Mouse (Mus musculus) spleen, adult 2 months (tissue): ENCODE measurements around the gene Azgp1. TPM values are rescaled to one million over a fixed set of nuclear protein-coding genes. Genes with fewer than 3 reads are reported as not detected.
"Not testable (repeated sequence)": the region's sequence is repeated elsewhere in the genome, so short reads cannot be mapped to it uniquely, and the experiment has no call there.

ENCODE experiments used
- DNase-seq, 2 experiments: peaks; one replicate each; pipeline versions ENCODE4 v3.0.0 to v3.0.0-alpha.2; 2012 to 2021; ENCODE audit warnings: low spot score in 2 of 2, low read depth in 1 of 2
- H3K27ac ChIP-seq: fragments of 200-500 bp; 2 replicates; pipeline ENCODE4 v1.5.1; 2012; ENCODE audit warnings: low read length, inconsistent platforms; ENCODE audit not compliant: insufficient read depth
- H3K27me3 ChIP-seq: fragments of 200-500 bp; 2 replicates; pipeline ENCODE4 v1.6.1; 2012; ENCODE audit warnings: mild to moderate bottlenecking, moderate library complexity, low read length, inconsistent platforms; ENCODE audit not compliant: control insufficient read depth, insufficient read depth
- H3K36me3 ChIP-seq: fragments of 200-500 bp; 2 replicates; pipeline ENCODE4 v1.6.1; 2012; ENCODE audit warnings: mild to moderate bottlenecking, low read length, inconsistent platforms; ENCODE audit not compliant: control insufficient read depth, insufficient read depth
- H3K4me1 ChIP-seq: fragments of 200-500 bp; 2 replicates; pipeline ENCODE4 v1.6.1; 2011; ENCODE audit warnings: inconsistent platforms; ENCODE audit not compliant: control insufficient read depth, insufficient read depth, insufficient read length
- H3K4me3 ChIP-seq: fragments of 200-500 bp; 2 replicates; pipeline ENCODE4 v1.5.1; 2011; ENCODE audit warnings: mild to moderate bottlenecking, inconsistent platforms; ENCODE audit not compliant: insufficient read depth, insufficient read length; ENCODE audit errors: extremely low read depth
- CTCF ChIP-seq: fragments of 200-500 bp; IDR thresholded peaks from 2 replicates; pipeline ENCODE4 v1.5.1; 2011; ENCODE audit warnings: mild to moderate bottlenecking, inconsistent platforms; ENCODE audit not compliant: insufficient read depth, insufficient read length, insufficient replicate concordance; ENCODE audit errors: extremely low read depth
- POLR2A ChIP-seq: fragments of 200-500 bp; IDR thresholded peaks from 2 replicates; pipeline ENCODE4 v1.6.1; 2011; ENCODE audit warnings: low read depth, low read length, inconsistent platforms
- WGBS: fragments of 180-500 bp; shearing (Covaris S2); methylation state at CpG from one replicate; pipeline ENCODE4 v1.1.7; 2018; 5-methylcytosine and 5-hydroxymethylcytosine counted together
- polyA plus RNA-seq: library from polyadenylated mRNA; depleted of rRNA; stranded (reverse); fragments of >200 nt; gene quantifications from 2 replicates; pipeline ENCODE4 v1.2.3, GENCODE M21; 2012; rRNA removed

Azgp1 gene
- polyA plus RNA-seq, 1 experiment = not detected

GRCm38 (mm10) chr5:137979081-137979480 lies 2.2 kb upstream of the Azgp1 start:
- Histone ChIP-seq H3K27ac (no peak overlapping the region), H3K27me3 (no peaks in the 10 kb centered on the region), H3K36me3 (no peaks in the 10 kb centered on the region), H3K4me3 (no peak overlapping the region), H3K4me1 (no peaks in the 10 kb centered on the region)
- TF ChIP-seq CTCF = no peak
- no peak for TF ChIP-seq POLR2A
- 66% methylated on average over 2 of the region's 2 CpGs for WGBS
- DNase-seq = no peak

GRCm38 (mm10) chr5:137986351-137986750 lies 5.0 kb downstream of the Azgp1 start:
- Histone ChIP-seq H3K36me3 (no peaks in the 10 kb centered on the region), H3K27me3 (no peaks in the 10 kb centered on the region), H3K4me1 (no peaks in the 10 kb centered on the region), H3K27ac (no peak overlapping the region), H3K4me3 (no peak overlapping the region)
- 96% methylated on average over 1 of the region's 1 CpGs for WGBS
- no peak for DNase-seq
- TF ChIP-seq CTCF = no peak
- no peak for TF ChIP-seq POLR2A

GRCm38 (mm10) chr5:138009437-138009836 lies 28.1 kb downstream of the Azgp1 start:
- no peak for DNase-seq
- H3K4me3 ChIP-seq = no peak overlapping the region
- 86% methylated on average over 5 of the region's 5 CpGs for WGBS
- no peaks in the 10 kb centered on the region for H3K4me1 ChIP-seq
- no peak overlapping the region for H3K27ac ChIP-seq
- TF ChIP-seq CTCF = no peak
- no peak for TF ChIP-seq POLR2A
- no peaks in the 10 kb centered on the region for H3K36me3 ChIP-seq
- H3K27me3 ChIP-seq = no peaks in the 10 kb centered on the region

- WGBS = 94% methylated on average over 5 of the region's 5 CpGs
- Histone ChIP-seq H3K36me3 (no peaks in the 10 kb centered on the region), H3K27me3 (no peaks in the 10 kb centered on the region), H3K27ac (no peak overlapping the region), H3K4me1 (no peaks in the 10 kb centered on the region), H3K4me3 (no peak overlapping the region)
- TF ChIP-seq POLR2A = no peak
- no peak for TF ChIP-seq CTCF
- DNase-seq = no peak
These were observed 31.1 kb downstream of the Azgp1 start for GRCm38 (mm10) chr5:138012382-138012781.

GRCm38 (mm10) chr5:138016530-138016929 lies 35.2 kb downstream of the Azgp1 start:
- H3K4me3 ChIP-seq = no peak overlapping the region
- no peak overlapping the region for H3K27ac ChIP-seq
- TF ChIP-seq CTCF (no peak), POLR2A (no peak)
- H3K27me3 ChIP-seq = no peaks in the 10 kb centered on the region
- 90% methylated on average over 2 of the region's 2 CpGs for WGBS
- H3K4me1 ChIP-seq = no peaks in the 10 kb centered on the region
- no peak for DNase-seq
- no peaks in the 10 kb centered on the region for H3K36me3 ChIP-seq

GRCm38 (mm10) chr5:138016997-138017396 lies 35.7 kb downstream of the Azgp1 start:
- no peak overlapping the region for H3K27ac ChIP-seq
- DNase-seq = no peak
- no peaks in the 10 kb centered on the region for H3K4me1 ChIP-seq
- TF ChIP-seq POLR2A = no peak
- no peak for TF ChIP-seq CTCF
- H3K27me3 ChIP-seq = no peaks in the 10 kb centered on the region
- no peak overlapping the region for H3K4me3 ChIP-seq
- H3K36me3 ChIP-seq = no peaks in the 10 kb centered on the region

DNA sequence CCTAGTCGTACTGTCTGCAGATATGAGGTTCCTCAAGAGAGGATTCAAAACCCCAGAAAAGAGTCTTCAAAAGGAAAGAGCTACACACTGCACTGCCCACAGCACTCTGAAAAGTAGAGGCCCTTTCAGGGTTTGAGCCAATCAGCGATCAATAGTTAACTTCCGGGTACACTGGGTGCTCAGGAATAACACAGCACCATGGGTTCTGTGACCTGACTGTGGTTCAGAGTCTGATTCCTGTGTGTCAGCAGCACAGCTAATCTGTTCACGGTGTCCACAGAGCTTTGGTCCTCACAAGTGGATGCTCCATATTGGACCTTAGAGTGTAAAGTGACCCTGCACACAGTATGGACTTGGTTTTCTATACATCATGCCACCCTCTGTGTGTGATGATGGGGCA lies 38.3 kb downstream of the Azgp1 start:
- not testable (repeated sequence) for H3K4me3 ChIP-seq, DNase-seq, H3K27me3 ChIP-seq, H3K4me1 ChIP-seq, H3K27ac ChIP-seq, H3K36me3 ChIP-seq
- 88% methylated on average over 4 of the region's 4 CpGs for WGBS

- not testable (repeated sequence) for H3K4me3 ChIP-seq, H3K4me1 ChIP-seq, DNase-seq, H3K27me3 ChIP-seq, H3K27ac ChIP-seq, H3K36me3 ChIP-seq
- WGBS = 95% methylated on average over 5 of the region's 7 CpGs
These were observed 39.7 kb downstream of the Azgp1 start, which contains the start of the genes Smok3a and Smok3b for GRCm38 (mm10) chr5:138020961-138021479. TSS of gene Smok3a (plus strand) at chr5:138021261. TSS of gene Smok3b (plus strand) at chr5:138021429.

Other genes with a start within 250 kb of the Azgp1 start
- gene Nyap1, start 239.9 kb upstream of the Azgp1 start, polyA plus RNA-seq = 1.2 and 1.9 TPM in 2 replicates
- gene Tsc22d4, start 235.8 kb upstream of the Azgp1 start, polyA plus RNA-seq = 133 and 180 TPM in 2 replicates
- gene Ppp1r35, start 202.7 kb upstream of the Azgp1 start, polyA plus RNA-seq = 43.9 and 55.3 TPM in 2 replicates
- gene Mepce, start 193.9 kb upstream of the Azgp1 start, polyA plus RNA-seq = 36.9 and 44.4 TPM in 2 replicates
- gene Zcwpw1, start 193.7 kb upstream of the Azgp1 start, polyA plus RNA-seq = 1.6 and 2.4 TPM in 2 replicates
- 22.5 and 41.5 TPM in 2 replicates for gene Pilra, start 145.2 kb upstream of the Azgp1 start, polyA plus RNA-seq
- 22.8 and 40.7 TPM in 2 replicates for gene Pilrb1, start 123.4 kb upstream of the Azgp1 start, polyA plus RNA-seq
- gene Pilrb2, start 109.7 kb upstream of the Azgp1 start, polyA plus RNA-seq = 28.8 and 47.8 TPM in 2 replicates
- not detected in 2 replicates for gene Cyp3a13, start 59.9 kb upstream of the Azgp1 start, polyA plus RNA-seq
- 0.02 TPM in 2 replicates for gene Gjc3, start 18.4 kb upstream of the Azgp1 start, polyA plus RNA-seq
- not detected in 2 replicates for gene Smok3a, start 39.7 kb downstream of the Azgp1 start, polyA plus RNA-seq
- gene Smok3b, start 39.9 kb downstream of the Azgp1 start, polyA plus RNA-seq = not detected in 2 replicates
- gene Smok3c, start 71.7 kb downstream of the Azgp1 start, polyA plus RNA-seq = not detected in 2 replicates
- 1.6 and 1.8 TPM in 2 replicates for gene Zkscan1, start 103.6 kb downstream of the Azgp1 start, polyA plus RNA-seq
- gene Zscan21, start 135.4 kb downstream of the Azgp1 start, polyA plus RNA-seq = 3.3 and 3.7 TPM in 2 replicates
- 1.1 and 3.5 TPM in 2 replicates for gene Zfp113, start 174.2 kb downstream of the Azgp1 start, polyA plus RNA-seq
- gene Cops6, start 179.6 kb downstream of the Azgp1 start, polyA plus RNA-seq = 34.3 and 38.1 TPM in 2 replicates
- gene Ap4m1, start 190.5 kb downstream of the Azgp1 start, polyA plus RNA-seq = 20.2 and 22.6 TPM in 2 replicates
- gene Mcm7, start 190.9 kb downstream of the Azgp1 start, polyA plus RNA-seq = 35.7 and 51.0 TPM in 2 replicates
- 38.6 and 50.6 TPM in 2 replicates for gene Taf6, start 205.9 kb downstream of the Azgp1 start, polyA plus RNA-seq
- 2.9 and 4.3 TPM in 2 replicates for gene Cnpy4, start 206.0 kb downstream of the Azgp1 start, polyA plus RNA-seq
- 2.6 and 4.0 TPM in 2 replicates for gene Mblac1, start 212.8 kb downstream of the Azgp1 start, polyA plus RNA-seq
- 1.2 and 1.6 TPM in 2 replicates for gene Nxpe5, start 244.4 kb downstream of the Azgp1 start, polyA plus RNA-seq